Mouse (Mus musculus): Measurements from ENCODE around the gene Psmb4. TPM values are rescaled to one million over a fixed set of nuclear protein-coding genes. Genes with fewer than 3 reads are reported as not detected.

Psmb4 gene
- total RNA-seq, 2 experiments from 2014 or later = 173 to 201 TPM

Other genes starting within 250 kb of the Psmb4 start
- not detected for gene Gm10972, start 243.8 kb downstream of the Psmb4 start, total RNA-seq (2021)
- gene Tuft1, start 228.1 kb downstream of the Psmb4 start, total RNA-seq (2021) = under 1 TPM; 0.85 to 0.94 TPM
- gene Selenbp2, start 193.4 kb downstream of the Psmb4 start, total RNA-seq (2021) = 1 to 10 TPM; 1.9 to 3.7 TPM
- under 1 TPM; 0.05 to 0.14 TPM for gene Cgn, start 100.5 kb downstream of the Psmb4 start, total RNA-seq (2021)
- 10 to 100 TPM; 13.0 to 16.4 TPM for gene Pogz, start 49.4 kb downstream of the Psmb4 start, total RNA-seq (2021)
- 10 to 100 TPM; 17.5 to 23.1 TPM for gene Selenbp1, start 46.1 kb upstream of the Psmb4 start, total RNA-seq (2021)
- 1 to 10 TPM; 2.9 to 6.3 TPM for gene Rfx5, start 67.1 kb upstream of the Psmb4 start, total RNA-seq (2021)
- 10 to 100 TPM; 16.8 to 19.0 TPM for gene Pi4kb, start 87.8 kb upstream of the Psmb4 start, total RNA-seq (2021)
- 10 to 100 TPM; 13.2 to 14.9 TPM for gene Zfp687, start 128.5 kb upstream of the Psmb4 start, total RNA-seq (2021)
- gene Psmd4, start 155.7 kb upstream of the Psmb4 start, total RNA-seq (2021) = 100 to 1,000 TPM; 222 to 224 TPM
- gene Pip5k1a, start 220.0 kb upstream of the Psmb4 start, total RNA-seq (2021) = 10 to 100 TPM; 21.7 to 31.8 TPM
- 10 to 100 TPM; 64.3 to 85.5 TPM for gene Vps72, start 224.1 kb upstream of the Psmb4 start, total RNA-seq (2021)
- gene Tmod4, start 237.5 kb upstream of the Psmb4 start, total RNA-seq (2021) = 100 to 1,000 TPM; 663 to 722 TPM
- 10 to 100 TPM; 34.6 to 46.5 TPM for gene Scnm1, start 247.1 kb upstream of the Psmb4 start, total RNA-seq (2021)
- gene Lysmd1, start 247.1 kb upstream of the Psmb4 start, total RNA-seq (2021) = 1 to 10 TPM; 6.3 to 6.6 TPM